Mouse (Mus musculus): ENCODE data around the gene Sass6.
"Not testable (repeated sequence)": the region's sequence is repeated elsewhere in the genome, so short reads cannot be mapped to it uniquely, and the experiment has no call there.

Sass6 gene

DNA sequence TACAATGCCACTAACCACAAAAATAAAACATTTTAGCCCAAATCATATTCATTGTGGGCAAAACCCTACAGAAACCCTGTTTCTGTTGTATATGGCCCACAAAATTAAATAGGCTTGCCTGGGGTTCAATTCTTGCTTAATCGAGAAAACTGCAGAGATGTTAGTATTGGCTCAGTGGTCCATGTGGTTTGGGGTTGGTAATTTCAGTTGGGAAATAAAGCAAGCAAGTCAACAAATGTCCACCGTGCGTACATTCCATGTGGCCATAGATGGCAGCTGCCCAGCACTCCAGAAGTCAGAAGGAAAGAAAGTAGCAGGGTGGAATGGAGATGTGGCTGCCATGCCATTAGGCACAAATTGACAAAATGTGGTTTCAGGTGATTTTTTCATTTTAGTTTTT is 38.2 kb downstream of the Sass6 start:
- DNase-seq (ENCODE audit: low read depth, low spot score): no peak

GRCm38 (mm10) chr3:116634091-116634490 is 39.3 kb downstream of the Sass6 start:
- DNase-seq (ENCODE audit: low read depth, low spot score): no peak

GRCm38 (mm10) chr3:116634853-116635252 is 40.1 kb downstream of the Sass6 start:
- no peak for DNase-seq (ENCODE audit: low read depth, low spot score)

GRCm38 (mm10) chr3:116635799-116636198 is 41.0 kb downstream of the Sass6 start:
- DNase-seq (ENCODE audit: low read depth, low spot score): no peak

DNA sequence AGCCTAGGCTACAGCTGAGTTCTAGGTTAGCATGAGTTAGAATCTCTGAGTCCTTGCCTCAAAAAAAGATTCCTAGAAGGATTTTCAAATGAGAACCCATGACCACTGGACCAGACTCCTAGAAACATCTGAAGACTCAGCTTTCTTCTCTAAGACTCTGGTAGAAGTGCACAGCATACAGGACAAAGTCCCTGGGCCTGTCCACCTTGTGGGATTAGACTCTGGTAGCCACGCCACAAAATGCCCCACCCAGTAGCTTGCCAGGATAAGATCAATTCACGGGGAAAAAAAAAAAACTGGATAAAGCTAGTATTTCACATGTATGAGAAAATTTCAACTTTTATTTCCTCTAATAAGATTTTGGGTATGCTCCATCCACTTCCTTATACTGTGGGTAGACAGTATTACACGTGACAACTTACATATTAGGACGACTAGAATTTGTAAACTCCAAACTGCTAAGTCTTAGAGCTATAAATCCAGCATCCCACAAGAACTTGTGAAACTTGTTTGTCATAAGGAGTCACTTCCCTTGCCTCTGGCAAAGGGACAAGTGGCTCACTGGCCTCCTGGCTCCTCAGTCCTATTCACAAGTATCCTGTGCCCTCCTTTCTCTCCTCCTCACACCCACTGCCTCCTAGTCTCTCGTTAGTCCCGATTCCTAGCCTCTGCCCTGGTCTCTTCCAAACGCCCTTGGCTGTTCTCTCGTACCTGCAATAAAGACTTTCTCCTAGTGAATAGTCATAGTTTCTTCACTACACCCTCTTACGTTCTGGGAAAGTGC is 43.1 kb downstream of the Sass6 start:
- no peak for DNase-seq (ENCODE audit: low read depth, low spot score)

- DNase-seq (ENCODE audit: low read depth, low spot score): no peak
These were observed 43.8 kb downstream of the Sass6 start for GRCm38 (mm10) chr3:116638572-116638971.

DNA sequence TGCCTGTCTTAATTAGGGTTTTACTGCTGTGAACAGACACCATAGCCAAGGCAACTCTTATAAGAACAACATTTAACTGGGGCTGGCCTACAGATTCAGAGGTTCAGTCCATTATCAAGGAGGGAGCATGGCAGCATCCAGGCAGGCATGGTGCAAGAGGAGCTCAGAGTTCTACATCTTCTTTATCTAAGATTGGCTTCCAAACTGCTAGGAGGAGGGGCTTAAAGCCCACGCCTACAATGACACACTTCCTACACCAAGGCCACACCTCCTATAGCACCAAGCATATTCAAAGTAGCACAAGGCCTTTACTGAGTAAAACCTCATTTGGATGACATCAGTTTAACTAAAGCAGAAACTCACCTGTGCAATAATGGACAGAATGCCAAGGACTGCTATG is 45.2 kb downstream of the Sass6 start:
- DNase-seq (ENCODE audit: low read depth, low spot score): peak; percentile 14

- DNase-seq (ENCODE audit: low read depth, low spot score): no peak
These were observed 47.1 kb downstream of the Sass6 start for GRCm38 (mm10) chr3:116641811-116642371.

DNA sequence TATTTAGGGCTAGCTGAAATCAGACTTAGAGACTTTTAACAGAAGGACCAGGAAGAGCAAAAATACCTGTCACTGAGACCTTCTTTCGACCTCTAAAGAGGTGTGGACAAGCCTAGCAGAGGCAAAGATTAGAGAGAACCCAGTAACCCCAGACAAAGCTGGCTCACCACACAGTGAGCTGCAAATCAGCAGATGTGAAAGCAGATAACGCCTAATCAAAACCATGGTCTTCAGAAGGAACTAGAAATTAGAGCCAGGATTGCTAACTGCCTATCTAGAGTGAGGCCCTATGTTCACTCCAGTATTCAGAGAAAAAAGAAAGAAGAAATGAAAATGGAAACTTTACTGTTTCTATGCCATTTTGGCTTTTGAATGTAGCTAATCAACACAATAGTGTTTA is 47.6 kb downstream of the Sass6 start:
- DNase-seq (ENCODE audit: low read depth, low spot score): no peak

DNA sequence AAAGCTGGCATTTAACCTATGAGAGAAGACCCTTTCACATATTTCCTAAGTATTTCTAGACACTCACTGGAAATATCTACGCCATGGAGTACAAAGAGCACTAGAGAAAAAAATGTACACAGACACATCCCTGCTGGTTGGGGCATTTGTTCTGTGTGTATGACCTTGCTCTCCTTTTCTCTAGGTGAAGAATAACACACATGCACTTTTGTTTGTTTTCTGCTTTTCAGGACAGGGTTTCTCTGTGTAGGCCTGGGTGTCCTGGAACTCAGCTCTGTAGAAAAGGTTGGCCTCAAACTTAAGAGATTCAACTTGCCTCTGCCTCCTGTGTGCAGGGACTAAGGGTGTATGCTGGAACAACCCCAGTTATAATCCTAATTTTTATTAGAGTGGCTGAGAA is 51.6 kb downstream of the Sass6 start:
- DNase-seq (ENCODE audit: low read depth, low spot score): no peak

DNA sequence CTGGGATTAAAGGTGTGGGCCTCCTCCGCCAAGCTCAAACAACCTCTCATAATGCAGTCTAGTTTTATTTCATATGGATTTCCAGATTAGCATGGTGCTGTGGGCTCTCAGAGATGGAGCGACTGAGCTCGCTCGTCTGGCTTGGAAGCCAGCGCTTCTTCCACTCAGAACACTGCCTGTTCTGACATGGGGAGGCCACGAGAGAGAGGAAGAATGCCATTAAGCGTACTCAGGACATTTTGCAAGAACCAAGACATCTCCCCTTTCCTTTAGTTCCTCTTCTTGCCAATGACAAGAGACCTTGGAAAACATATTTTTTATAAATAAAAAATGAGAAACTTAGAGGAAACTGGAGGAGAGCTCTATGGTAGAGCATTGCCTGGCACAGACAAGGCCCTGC is 54.0 kb downstream of the Sass6 start:
- DNase-seq (ENCODE audit: low read depth, low spot score): no peak

GRCm38 (mm10) chr3:116650698-116651097 is 55.9 kb downstream of the Sass6 start:
- no peak for DNase-seq (ENCODE audit: low read depth, low spot score)

- DNase-seq (ENCODE audit: low read depth, low spot score): peak; percentile 67
These were observed 57.3 kb downstream of the Sass6 start for GRCm38 (mm10) chr3:116652033-116652446.

DNA sequence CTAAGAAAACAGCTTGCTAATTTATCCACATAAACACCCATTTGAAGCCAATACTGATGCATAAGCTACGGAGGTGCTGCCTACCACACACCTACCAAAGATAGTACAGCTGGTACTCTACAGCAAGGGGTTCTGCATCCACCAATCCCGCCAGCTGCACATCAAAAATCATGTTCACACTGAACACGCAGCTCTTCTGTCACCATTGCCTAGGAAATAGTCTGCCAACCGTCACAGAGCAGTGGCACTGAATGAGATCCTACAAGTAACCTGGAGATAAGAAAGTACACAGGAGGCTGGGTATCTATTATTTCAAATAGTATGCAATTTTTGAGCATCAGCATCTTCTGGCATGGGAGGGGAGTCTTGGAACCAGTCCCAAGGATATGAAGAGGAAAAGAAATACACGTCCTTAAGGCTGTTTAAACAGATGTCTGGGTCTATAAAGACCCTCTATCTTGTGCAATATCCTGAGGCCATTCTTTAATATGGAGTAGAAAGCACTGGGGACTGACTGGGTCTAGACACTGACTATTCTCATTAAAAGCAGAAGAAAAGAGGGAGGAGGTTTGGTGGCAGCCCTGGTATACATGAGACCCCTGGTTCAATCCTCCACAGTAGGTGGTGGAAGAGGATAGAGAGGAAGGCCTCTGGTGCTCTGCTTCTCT is 58.6 kb downstream of the Sass6 start:
- no peak for DNase-seq (ENCODE audit: low read depth, low spot score)

- DNase-seq (ENCODE audit: low read depth, low spot score): not testable (repeated sequence)
These were observed 59.3 kb downstream of the Sass6 start for GRCm38 (mm10) chr3:116654051-116654450.

GRCm38 (mm10) chr3:116656184-116656965 is 61.6 kb downstream of the Sass6 start:
- no peak for DNase-seq (ENCODE audit: low read depth, low spot score)

DNA sequence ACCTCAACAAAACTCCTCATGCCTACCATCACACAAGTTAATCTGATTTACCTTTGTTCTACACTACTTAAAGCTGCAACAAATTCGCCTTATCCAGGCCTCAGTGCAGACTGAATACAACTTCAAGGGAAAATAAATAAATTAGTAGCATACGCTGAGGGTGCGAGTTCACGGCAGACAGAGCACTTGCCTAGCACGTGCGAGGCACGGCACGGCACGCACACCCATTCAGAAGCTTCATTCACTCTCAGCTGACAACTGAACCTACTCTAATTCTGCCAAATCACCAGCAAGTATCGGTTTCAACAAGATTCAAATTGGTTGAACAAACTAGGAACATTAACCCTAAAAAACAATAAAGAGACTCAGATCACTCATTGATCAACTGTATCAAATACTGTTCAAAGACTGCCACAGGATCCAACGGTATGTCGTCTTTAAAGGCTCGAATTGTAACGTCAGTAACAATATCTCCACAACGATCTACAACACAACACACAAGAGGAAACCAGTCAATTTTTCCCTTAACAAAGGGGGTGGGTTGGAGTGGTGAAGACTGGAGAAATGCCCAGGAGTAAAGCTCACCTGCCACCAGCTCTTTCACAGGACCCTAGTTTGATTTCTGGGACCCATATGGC is 64.3 kb downstream of the Sass6 start:
- DNase-seq (ENCODE audit: low read depth, low spot score): no peak

- no peak for DNase-seq (ENCODE audit: low read depth, low spot score)
These were observed 65.2 kb downstream of the Sass6 start for GRCm38 (mm10) chr3:116659856-116660430.

DNA sequence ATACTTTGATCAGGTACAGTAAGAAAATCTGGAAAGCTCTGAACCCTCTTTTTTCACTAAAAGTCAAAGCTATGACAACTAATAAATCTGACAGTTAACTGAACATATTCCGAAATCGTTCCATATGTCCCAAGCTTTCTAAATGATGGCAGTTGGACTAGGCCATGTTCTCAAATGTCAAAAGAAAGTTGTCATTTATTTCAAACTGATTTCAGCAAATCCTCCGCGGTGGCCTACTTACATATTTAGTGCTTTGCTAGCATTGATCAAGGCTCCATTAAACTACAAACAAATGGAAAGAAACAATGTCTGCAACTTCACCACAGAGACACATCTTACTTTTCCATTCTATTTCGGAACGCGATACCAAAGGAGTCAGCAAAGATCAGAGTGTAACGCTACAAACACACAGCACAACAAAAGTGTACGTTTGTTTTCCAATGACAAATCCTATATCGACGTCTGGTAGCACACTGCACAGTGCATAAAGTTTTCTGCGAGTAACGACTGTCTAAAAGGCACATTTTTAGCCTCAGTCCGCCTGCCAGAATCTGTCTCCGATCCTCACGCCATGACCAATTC is 66.6 kb downstream of the Sass6 start:
- peak; percentile 43 for DNase-seq (ENCODE audit: low read depth, low spot score)

- no peak for DNase-seq (ENCODE audit: low read depth, low spot score)
These were observed 67.2 kb downstream of the Sass6 start for GRCm38 (mm10) chr3:116661870-116662414.

DNA sequence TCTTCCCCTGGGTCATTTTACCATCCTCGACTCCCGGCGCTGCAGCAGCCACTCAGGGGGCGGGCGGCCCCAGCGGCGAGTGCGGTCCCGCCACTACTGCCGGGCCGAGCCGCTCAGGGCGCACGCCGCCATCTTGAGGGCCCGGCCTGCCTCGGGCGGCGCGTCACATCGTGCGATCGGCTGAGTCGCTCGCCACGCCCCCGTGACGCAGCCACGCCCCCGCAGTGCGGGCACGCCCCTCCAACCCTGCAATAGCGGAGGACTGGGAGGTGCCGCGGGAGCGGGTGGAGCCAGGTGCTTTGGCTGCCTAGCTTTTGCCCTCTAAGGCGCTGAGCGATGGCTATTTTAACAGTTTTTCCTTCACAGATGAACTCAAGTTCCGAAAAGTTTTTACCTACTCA is 67.7 kb downstream of the Sass6 start, which contains the start of gene Mfsd14a:
Gene Mfsd14a, minus strand, starts transcription at position 215 of the 401 bp plus-strand sequence.
- peak; percentile 92 for DNase-seq (ENCODE audit: low read depth, low spot score)

Measured in 3T3-L1 (cell line).